Mouse (Mus musculus): ENCODE data around the gene Ndufa12. TPM values are rescaled to one million over a fixed set of nuclear protein-coding genes. Genes with fewer than 3 reads are reported as not detected.

The Ndufa12 gene
- polyA plus RNA-seq, 1 experiment from 2014 or later, result 486 TPM

DNA sequence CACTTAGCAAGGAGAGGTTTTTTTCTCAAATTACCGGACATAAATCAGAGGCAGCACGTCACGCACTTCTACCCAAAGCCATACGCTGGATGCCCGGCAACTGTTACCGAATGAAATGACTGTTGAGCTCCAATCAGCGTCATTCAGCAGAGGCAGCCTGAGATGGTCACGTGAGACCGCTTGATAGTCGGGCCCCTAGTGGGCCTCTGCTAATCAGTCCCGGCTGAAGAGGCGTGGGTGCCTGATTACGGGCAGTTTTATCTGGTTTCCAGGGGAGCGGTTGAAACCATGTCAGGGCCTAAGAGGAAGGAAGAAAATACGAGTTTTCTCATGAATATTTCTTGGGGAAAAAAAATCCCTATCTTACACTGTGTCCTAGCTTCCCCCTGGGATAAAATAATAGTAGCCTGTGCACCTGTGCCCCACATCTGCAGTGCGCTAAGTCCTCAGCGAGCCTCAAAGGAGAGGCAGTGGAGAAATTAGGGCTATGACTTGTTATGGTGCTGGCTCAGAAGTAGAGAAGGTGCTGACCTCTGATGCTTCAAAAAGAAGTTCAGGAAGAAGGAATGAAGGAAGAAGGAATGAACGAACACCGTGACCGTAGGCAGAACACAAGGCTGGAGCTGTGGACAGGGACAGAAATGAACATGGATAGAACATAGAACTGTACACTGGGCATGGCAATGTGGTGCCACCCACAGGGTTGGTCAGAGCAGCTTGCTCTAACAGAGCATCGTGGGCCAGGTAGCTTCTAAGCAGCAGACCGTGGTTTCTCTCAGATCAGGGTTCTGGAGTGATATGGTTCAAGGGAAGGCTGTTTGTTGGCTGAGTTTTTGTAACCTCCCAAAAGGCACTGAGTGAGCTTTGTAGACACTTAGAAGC lies 51.3 kb downstream of the Ndufa12 start:
- H3K9ac ChIP-seq (ENCODE audit: low read length), result no peak overlapping the region
- H3K4me2 ChIP-seq (ENCODE audit: low read depth, low read length, severe bottlenecking), result peak overlapping the region; percentile 1; the same call in 1 of the 2 replicates
- no peak overlapping the region for H3K27ac ChIP-seq (ENCODE audit: low read depth, low read length)
- H3K9me3 ChIP-seq (ENCODE audit: control insufficient read depth, low read length), result no peaks in the 10 kb centered on the region
- peak; percentile 52 for DNase-seq (ENCODE audit: low spot score)
- H3K4me3 ChIP-seq (ENCODE audit: low read depth, low read length), result no peak overlapping the region
- no peaks in the 10 kb centered on the region for H3K4me1 ChIP-seq (replicated peaks; ENCODE audit: control insufficient read depth, insufficient read depth, low read length)
- WGBS, result 56% methylated on average over 22 of the region's 22 CpGs
- H3K36me3 ChIP-seq (ENCODE audit: control insufficient read depth, insufficient read depth, low read length), result no peaks in the 10 kb centered on the region
- ATAC-seq (replicated peaks; ENCODE audit: low FRiP score), result peak; percentile 74
- no peaks in the 10 kb centered on the region for H3K27me3 ChIP-seq (ENCODE audit: control insufficient read depth, insufficient read depth, low read length)

GRCm38 (mm10) chr10:94253260-94253807 lies 54.8 kb downstream of the Ndufa12 start:
- DNase-seq (ENCODE audit: low spot score) (no peak), ATAC-seq (replicated peaks; ENCODE audit: low FRiP score) (no peak)
- Histone ChIP-seq H3K9ac (ENCODE audit: low read length) (no peak overlapping the region), H3K27me3 (ENCODE audit: control insufficient read depth, insufficient read depth, low read length) (no peaks in the 10 kb centered on the region), H3K36me3 (ENCODE audit: control insufficient read depth, insufficient read depth, low read length) (no peaks in the 10 kb centered on the region), H3K4me2 (ENCODE audit: low read depth, low read length, severe bottlenecking) (no peak overlapping the region), H3K4me3 (ENCODE audit: low read depth, low read length) (no peak overlapping the region), H3K4me1 (replicated peaks; ENCODE audit: control insufficient read depth, insufficient read depth, low read length) (no peaks in the 10 kb centered on the region), H3K27ac (ENCODE audit: low read depth, low read length) (no peak overlapping the region), H3K9me3 (ENCODE audit: control insufficient read depth, low read length) (no peaks in the 10 kb centered on the region)
- 85% methylated on average over 17 of the region's 17 CpGs for WGBS

DNA sequence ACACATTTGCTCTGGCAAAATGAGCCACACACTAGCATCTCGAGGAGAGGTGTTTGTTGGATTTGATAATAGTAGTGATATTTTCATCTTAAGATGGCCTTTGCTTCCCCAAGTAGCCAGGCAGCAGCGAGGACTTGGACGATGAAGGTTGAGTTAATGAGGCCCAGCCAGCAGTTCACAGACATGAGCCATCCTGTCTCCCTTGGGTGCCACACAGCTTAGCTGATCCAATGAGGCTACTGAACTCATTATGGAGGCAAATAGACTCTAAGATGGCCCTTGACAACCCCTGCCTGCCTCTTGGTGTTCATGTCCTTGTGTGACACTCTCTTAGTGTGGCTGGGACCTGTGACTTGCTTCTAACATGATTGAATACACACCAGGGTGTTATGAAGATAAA lies 56.2 kb downstream of the Ndufa12 start:
- Histone ChIP-seq H3K4me1 (replicated peaks; ENCODE audit: control insufficient read depth, insufficient read depth, low read length) (no peaks in the 10 kb centered on the region), H3K9ac (ENCODE audit: low read length) (no peak overlapping the region), H3K4me2 (ENCODE audit: low read depth, low read length, severe bottlenecking) (no peak overlapping the region), H3K27me3 (ENCODE audit: control insufficient read depth, insufficient read depth, low read length) (no peaks in the 10 kb centered on the region), H3K27ac (ENCODE audit: low read depth, low read length) (no peak overlapping the region), H3K36me3 (ENCODE audit: control insufficient read depth, insufficient read depth, low read length) (no peaks in the 10 kb centered on the region), H3K4me3 (ENCODE audit: low read depth, low read length) (no peak overlapping the region), H3K9me3 (ENCODE audit: control insufficient read depth, low read length) (no peaks in the 10 kb centered on the region)
- WGBS, result 91% methylated on average over 3 of the region's 3 CpGs
- DNase-seq (ENCODE audit: low spot score), result no peak
- no peak for ATAC-seq (replicated peaks; ENCODE audit: low FRiP score)

- no peak overlapping the region for H3K9ac ChIP-seq (ENCODE audit: low read length)
- ATAC-seq (replicated peaks; ENCODE audit: low FRiP score) (no peak), DNase-seq (ENCODE audit: low spot score) (no peak)
- H3K27me3 ChIP-seq (ENCODE audit: control insufficient read depth, insufficient read depth, low read length), result no peaks in the 10 kb centered on the region
- no peaks in the 10 kb centered on the region for H3K36me3 ChIP-seq (ENCODE audit: control insufficient read depth, insufficient read depth, low read length)
- no peak overlapping the region for H3K27ac ChIP-seq (ENCODE audit: low read depth, low read length)
- no peaks in the 10 kb centered on the region for H3K9me3 ChIP-seq (ENCODE audit: control insufficient read depth, low read length)
- H3K4me1 ChIP-seq (replicated peaks; ENCODE audit: control insufficient read depth, insufficient read depth, low read length), result no peaks in the 10 kb centered on the region
- 69% methylated on average over 6 of the region's 6 CpGs for WGBS
- H3K4me3 ChIP-seq (ENCODE audit: low read depth, low read length), result no peak overlapping the region
- no peak overlapping the region for H3K4me2 ChIP-seq (ENCODE audit: low read depth, low read length, severe bottlenecking)
Observed at GRCm38 (mm10) chr10:94255744-94256143, 57.2 kb downstream of the Ndufa12 start.

DNA sequence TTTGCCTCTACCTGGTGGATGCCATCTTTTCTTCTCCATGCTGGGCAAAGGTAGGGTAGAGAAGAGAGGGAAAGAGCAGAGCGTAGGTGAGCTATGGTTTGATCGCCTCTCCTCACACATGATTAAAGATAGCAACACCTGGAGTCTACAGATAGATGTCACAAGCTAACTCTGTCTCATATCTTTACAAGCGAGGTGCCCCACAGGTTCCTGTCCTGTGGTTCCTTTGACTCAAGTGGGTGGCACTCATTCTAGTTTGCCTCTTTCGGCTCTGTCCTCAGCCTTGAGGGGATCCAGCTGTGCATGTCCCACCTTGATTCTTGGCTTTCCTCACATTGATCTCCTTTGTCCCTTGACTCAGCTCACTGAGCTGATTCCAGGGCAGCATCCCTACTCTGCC lies 58.0 kb downstream of the Ndufa12 start:
- Histone ChIP-seq H3K36me3 (ENCODE audit: control insufficient read depth, insufficient read depth, low read length) (no peaks in the 10 kb centered on the region), H3K9me3 (ENCODE audit: control insufficient read depth, low read length) (no peaks in the 10 kb centered on the region), H3K27ac (ENCODE audit: low read depth, low read length) (no peak overlapping the region), H3K9ac (ENCODE audit: low read length) (no peak overlapping the region), H3K4me3 (ENCODE audit: low read depth, low read length) (no peak overlapping the region), H3K4me2 (ENCODE audit: low read depth, low read length, severe bottlenecking) (no peak overlapping the region), H3K4me1 (replicated peaks; ENCODE audit: control insufficient read depth, insufficient read depth, low read length) (no peaks in the 10 kb centered on the region), H3K27me3 (ENCODE audit: control insufficient read depth, insufficient read depth, low read length) (no peaks in the 10 kb centered on the region)
- no peak for ATAC-seq (replicated peaks; ENCODE audit: low FRiP score)
- DNase-seq (ENCODE audit: low spot score), result no peak
- WGBS, result 86% methylated on average over 4 of the region's 4 CpGs

DNA sequence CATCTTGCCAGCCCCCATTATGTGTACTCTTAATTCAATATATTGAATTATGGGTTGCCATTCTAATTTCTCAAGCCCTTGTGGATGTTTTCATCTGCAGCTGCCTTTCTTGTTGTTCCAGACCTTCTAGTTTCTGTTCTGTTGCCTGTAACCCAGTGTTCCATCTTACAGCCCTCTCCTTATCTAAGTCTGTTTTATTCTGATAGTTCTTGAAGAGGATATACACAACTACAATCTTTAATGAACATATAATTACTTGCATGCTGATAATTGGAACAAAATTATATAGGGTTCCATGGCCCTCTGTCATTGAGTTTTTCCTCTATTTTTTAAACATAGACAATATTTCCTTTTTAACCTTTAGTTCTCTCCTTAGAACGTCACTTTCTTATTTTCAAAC lies 62.0 kb downstream of the Ndufa12 start:
- WGBS, result 82% methylated on average over 1 of the region's 1 CpGs
- DNase-seq (ENCODE audit: low spot score), result no peak
- no peaks in the 10 kb centered on the region for H3K27me3 ChIP-seq (ENCODE audit: control insufficient read depth, insufficient read depth, low read length)
- ATAC-seq (replicated peaks; ENCODE audit: low FRiP score), result no peak
- no peaks in the 10 kb centered on the region for H3K9me3 ChIP-seq (ENCODE audit: control insufficient read depth, low read length)
- no peaks in the 10 kb centered on the region for H3K36me3 ChIP-seq (ENCODE audit: control insufficient read depth, insufficient read depth, low read length)
- H3K27ac ChIP-seq (ENCODE audit: low read depth, low read length), result no peak overlapping the region
- H3K4me3 ChIP-seq (ENCODE audit: low read depth, low read length), result no peak overlapping the region
- H3K4me1 ChIP-seq (replicated peaks; ENCODE audit: control insufficient read depth, insufficient read depth, low read length), result no peaks in the 10 kb centered on the region
- no peak overlapping the region for H3K4me2 ChIP-seq (ENCODE audit: low read depth, low read length, severe bottlenecking)
- H3K9ac ChIP-seq (ENCODE audit: low read length), result no peak overlapping the region

- Histone ChIP-seq H3K4me2 (ENCODE audit: low read depth, low read length, severe bottlenecking) (no peak overlapping the region), H3K4me1 (replicated peaks; ENCODE audit: control insufficient read depth, insufficient read depth, low read length) (no peaks in the 10 kb centered on the region), H3K27me3 (ENCODE audit: control insufficient read depth, insufficient read depth, low read length) (no peaks in the 10 kb centered on the region), H3K27ac (ENCODE audit: low read depth, low read length) (no peak overlapping the region), H3K9me3 (ENCODE audit: control insufficient read depth, low read length) (no peaks in the 10 kb centered on the region), H3K9ac (ENCODE audit: low read length) (no peak overlapping the region), H3K36me3 (ENCODE audit: control insufficient read depth, insufficient read depth, low read length) (no peaks in the 10 kb centered on the region), H3K4me3 (ENCODE audit: low read depth, low read length) (no peak overlapping the region)
- WGBS, result 93% methylated on average over 13 of the region's 13 CpGs
- DNase-seq (ENCODE audit: low spot score) (no peak), ATAC-seq (replicated peaks; ENCODE audit: low FRiP score) (no peak)
Observed at GRCm38 (mm10) chr10:94262646-94263045, 64.1 kb downstream of the Ndufa12 start.

GRCm38 (mm10) chr10:94263211-94263610 lies 64.7 kb downstream of the Ndufa12 start:
- Histone ChIP-seq H3K27ac (ENCODE audit: low read depth, low read length) (no peak overlapping the region), H3K4me1 (replicated peaks; ENCODE audit: control insufficient read depth, insufficient read depth, low read length) (no peaks in the 10 kb centered on the region), H3K4me3 (ENCODE audit: low read depth, low read length) (no peak overlapping the region), H3K9ac (ENCODE audit: low read length) (no peak overlapping the region), H3K9me3 (ENCODE audit: control insufficient read depth, low read length) (no peaks in the 10 kb centered on the region), H3K4me2 (ENCODE audit: low read depth, low read length, severe bottlenecking) (no peak overlapping the region), H3K27me3 (ENCODE audit: control insufficient read depth, insufficient read depth, low read length) (no peaks in the 10 kb centered on the region), H3K36me3 (ENCODE audit: control insufficient read depth, insufficient read depth, low read length) (no peaks in the 10 kb centered on the region)
- no peak for ATAC-seq (replicated peaks; ENCODE audit: low FRiP score)
- WGBS, result 80% methylated on average over 3 of the region's 3 CpGs
- DNase-seq (ENCODE audit: low spot score), result no peak

Data from forebrain, embryonic 11.5 days (tissue).